Mouse (Mus musculus) ES-E14 (cell line): ENCODE measurements around the gene Thra.
A peak's percentile ranks its signal among the peaks of the same experiment; 100 is the strongest.

ENCODE experiments used
- HCFC1 ChIP-seq: IDR thresholded peaks from 2 replicates; pipeline ENCODE4 v1.6.1; 2012; ENCODE audit warnings: low read length, inconsistent platforms, borderline replicate concordance; ENCODE audit not compliant: insufficient read depth
- MAFK ChIP-seq: IDR thresholded peaks from 2 replicates; pipeline ENCODE4 v1.6.1; 2014; ENCODE audit warnings: mild to moderate bottlenecking, low read depth, low read length, inconsistent platforms; ENCODE audit not compliant: insufficient read depth
- ZC3H11A ChIP-seq: IDR thresholded peaks from 2 replicates; pipeline ENCODE4 v1.6.1; 2012; ENCODE audit warnings: low read depth, mild to moderate bottlenecking, inconsistent platforms, low read length, borderline replicate concordance
- ZNF384 ChIP-seq: IDR thresholded peaks from 2 replicates; pipeline ENCODE4 v1.6.1; 2012; ENCODE audit warnings: low read depth, low read length, inconsistent platforms

- no peak for TF ChIP-seq MAFK
- TF ChIP-seq HCFC1: peak; percentile 72; the same call in 1 of the 2 replicates
- TF ChIP-seq ZNF384: no peak
- 0 out of 2 replicates have a peak, but pooled peaks have one; percentile 4 for TF ChIP-seq ZC3H11A
Observed at GRCm38 (mm10) chr11:98788550-98789218, 48.2 kb downstream of the Thra start.
